Mouse (Mus musculus): ENCODE measurements at regions not wholly inside any gene's neighbourhood (a gene's known extent, or its start where the extent isn't known, plus 50 kb on each side); places are given as distances from the start of the nearest gene placed in this dataset.

DNA sequence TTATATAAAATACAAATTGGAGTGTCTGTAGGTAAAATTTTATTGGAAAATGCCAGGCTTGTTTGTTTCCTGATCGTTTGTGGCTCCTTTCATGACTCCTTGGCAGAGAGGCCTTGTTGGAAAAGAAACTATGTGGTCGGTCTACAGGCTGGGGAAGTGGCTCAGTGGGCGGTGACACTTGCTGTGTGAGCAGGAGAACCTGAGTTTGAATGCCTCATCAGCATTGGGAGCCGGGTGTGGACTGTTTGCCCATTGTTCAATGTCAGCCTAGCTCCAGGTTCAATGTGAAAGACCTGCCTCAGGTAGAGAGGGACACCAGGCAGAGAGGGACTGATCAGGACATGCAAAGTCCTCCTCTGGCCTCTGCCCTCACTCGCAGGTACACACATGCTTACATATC, 235.4 kb downstream of the Tle3 start:
- TF ChIP-seq CTCF (IDR thresholded peaks at IDR 0.05; ENCODE audit: control insufficient read depth, insufficient read depth, low read length) (no peak), POLR2A (IDR thresholded peaks at IDR 0.05; ENCODE audit: borderline replicate concordance, control insufficient read depth, low read depth, low read length) (no peak)
